Mouse (Mus musculus): ENCODE measurements around the gene Olfml3. TPM values are rescaled to one million over a fixed set of nuclear protein-coding genes. Genes with fewer than 3 reads are reported as not detected.

The Olfml3 gene
- polyA plus RNA-seq, 1 experiment from 2014 or later, result 18.4 TPM

GRCm38 (mm10) chr3:103696388-103696925, 41.3 kb downstream of the Olfml3 start:
- no peak overlapping the region for H3K4me3 ChIP-seq (ENCODE audit: low read length)
- no peaks in the 10 kb centered on the region for H3K4me1 ChIP-seq (ENCODE audit: control insufficient read depth, insufficient read depth, low read length)
- WGBS, result 75% methylated on average over 1 of the region's 1 CpGs
- H3K9me3 ChIP-seq (replicated peaks; ENCODE audit: control insufficient read depth, low read length), result no peaks in the 10 kb centered on the region
- no peak for ATAC-seq (replicated peaks; ENCODE audit: extremely low read depth, insufficient read depth, low FRiP score)
- no peaks in the 10 kb centered on the region for H3K27me3 ChIP-seq (ENCODE audit: control insufficient read depth, insufficient read depth, low read length)
- H3K36me3 ChIP-seq (ENCODE audit: control insufficient read depth, insufficient read depth), result no peaks in the 10 kb centered on the region
- no peak overlapping the region for H3K9ac ChIP-seq (ENCODE audit: low read length)
- H3K27ac ChIP-seq (ENCODE audit: low read length), result no peak overlapping the region
- no peak overlapping the region for H3K4me2 ChIP-seq (ENCODE audit: low read depth, low read length)

DNA sequence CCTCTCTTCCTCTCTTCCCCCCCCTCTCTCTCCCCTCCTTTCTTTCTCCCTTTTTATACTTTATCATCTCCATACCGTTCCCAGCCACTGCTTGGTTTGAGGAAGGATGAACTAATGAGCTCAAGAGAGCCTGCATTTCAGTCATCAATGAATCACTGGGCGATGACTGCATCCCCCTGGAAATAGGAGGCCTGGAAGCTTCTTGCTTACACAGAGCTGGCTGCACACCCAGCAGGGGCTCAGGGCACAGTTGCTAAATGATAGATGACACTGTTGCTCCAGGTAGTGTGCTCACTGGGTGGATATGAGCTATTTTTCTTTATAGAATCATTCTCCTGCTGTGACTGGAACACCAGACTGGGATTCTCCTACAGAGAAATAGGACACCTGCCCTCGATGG, 42.2 kb downstream of the Olfml3 start:
- no peaks in the 10 kb centered on the region for H3K27me3 ChIP-seq (ENCODE audit: control insufficient read depth, insufficient read depth, low read length)
- H3K27ac ChIP-seq (ENCODE audit: low read length), result no peak overlapping the region
- no peak overlapping the region for H3K4me2 ChIP-seq (ENCODE audit: low read depth, low read length)
- whole genome bisulfite sequencing, result 57% methylated on average over 3 of the region's 3 CpGs
- H3K36me3 ChIP-seq (ENCODE audit: control insufficient read depth, insufficient read depth), result no peaks in the 10 kb centered on the region
- no peak overlapping the region for H3K9ac ChIP-seq (ENCODE audit: low read length)
- H3K4me1 ChIP-seq (ENCODE audit: control insufficient read depth, insufficient read depth, low read length), result no peaks in the 10 kb centered on the region
- no peaks in the 10 kb centered on the region for H3K9me3 ChIP-seq (replicated peaks; ENCODE audit: control insufficient read depth, low read length)
- ATAC-seq (replicated peaks; ENCODE audit: extremely low read depth, insufficient read depth, low FRiP score), result no peak
- H3K4me3 ChIP-seq (ENCODE audit: low read length), result no peak overlapping the region

DNA sequence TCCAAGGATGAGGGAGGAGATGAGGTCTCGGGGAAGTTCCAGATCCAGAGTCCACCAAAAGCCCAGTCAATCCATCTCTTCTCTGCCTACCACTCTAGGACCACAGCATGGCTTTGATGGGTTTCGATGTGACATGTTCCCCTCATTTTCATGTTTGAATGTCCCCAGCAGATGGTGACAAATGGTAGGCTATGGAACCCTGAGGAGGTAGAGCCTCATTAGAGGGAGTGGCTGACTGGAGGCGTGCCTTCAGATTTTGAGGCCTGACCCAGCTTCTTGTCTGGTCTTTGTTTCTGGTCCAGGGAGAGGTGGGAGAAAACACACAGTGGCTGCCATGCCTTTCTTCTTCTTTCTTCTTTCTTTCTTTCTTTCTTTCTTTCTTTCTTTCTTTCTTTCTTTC, 47.3 kb downstream of the Olfml3 start:
- H3K4me3 ChIP-seq (ENCODE audit: low read length), result no peak overlapping the region
- H3K36me3 ChIP-seq (ENCODE audit: control insufficient read depth, insufficient read depth), result no peaks in the 10 kb centered on the region
- no peak overlapping the region for H3K27ac ChIP-seq (ENCODE audit: low read length)
- ATAC-seq (replicated peaks; ENCODE audit: extremely low read depth, insufficient read depth, low FRiP score), result no peak
- WGBS, result 69% methylated on average over 3 of the region's 3 CpGs
- no peaks in the 10 kb centered on the region for H3K27me3 ChIP-seq (ENCODE audit: control insufficient read depth, insufficient read depth, low read length)
- no peak overlapping the region for H3K9ac ChIP-seq (ENCODE audit: low read length)
- H3K9me3 ChIP-seq (replicated peaks; ENCODE audit: control insufficient read depth, low read length), result no peaks in the 10 kb centered on the region
- no peaks in the 10 kb centered on the region for H3K4me1 ChIP-seq (ENCODE audit: control insufficient read depth, insufficient read depth, low read length)
- no peak overlapping the region for H3K4me2 ChIP-seq (ENCODE audit: low read depth, low read length)

- Histone ChIP-seq H3K9me3 (replicated peaks; ENCODE audit: control insufficient read depth, low read length) (no peaks in the 10 kb centered on the region), H3K36me3 (ENCODE audit: control insufficient read depth, insufficient read depth) (no peaks in the 10 kb centered on the region), H3K9ac (ENCODE audit: low read length) (no peak overlapping the region), H3K4me1 (ENCODE audit: control insufficient read depth, insufficient read depth, low read length) (no peaks in the 10 kb centered on the region), H3K27ac (ENCODE audit: low read length) (no peak overlapping the region), H3K4me3 (ENCODE audit: low read length) (no peak overlapping the region), H3K27me3 (ENCODE audit: control insufficient read depth, insufficient read depth, low read length) (peaks cover 3% of the 10 kb centered on the region; the same call in 1 of the 2 replicates), H3K4me2 (ENCODE audit: low read depth, low read length) (no peak overlapping the region)
- whole genome bisulfite sequencing, result 67% methylated on average over 1 of the region's 1 CpGs
- no peak for ATAC-seq (replicated peaks; ENCODE audit: extremely low read depth, insufficient read depth, low FRiP score)
These were observed 48.8 kb downstream of the Olfml3 start for GRCm38 (mm10) chr3:103689043-103689442.

DNA sequence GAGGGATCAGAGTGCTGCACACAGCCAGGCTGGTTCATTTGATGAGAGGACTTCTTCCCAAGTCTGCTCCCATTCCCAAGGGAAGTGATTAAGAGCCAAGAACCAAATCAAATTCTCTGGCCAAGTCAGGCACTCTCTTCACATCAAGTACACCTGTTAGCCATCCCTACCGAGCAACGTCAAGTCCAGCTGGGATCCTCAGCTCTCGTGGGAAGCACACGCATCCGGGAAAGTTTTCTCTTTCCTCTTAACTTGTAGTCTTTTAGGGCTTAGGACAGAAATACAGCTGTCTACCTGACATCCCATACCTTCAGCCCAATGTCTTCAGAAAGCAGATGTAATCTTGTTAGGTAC, 53.9 kb downstream of the Olfml3 start:
- WGBS, result 34% methylated on average over 5 of the region's 5 CpGs
- H3K4me2 ChIP-seq (ENCODE audit: low read depth, low read length), result no peak overlapping the region
- no peak for ATAC-seq (replicated peaks; ENCODE audit: extremely low read depth, insufficient read depth, low FRiP score)

GRCm38 (mm10) chr3:103683234-103683965, 54.4 kb downstream of the Olfml3 start:
- H3K9me3 ChIP-seq (replicated peaks; ENCODE audit: control insufficient read depth, low read length), result no peaks in the 10 kb centered on the region
- no peak for ATAC-seq (replicated peaks; ENCODE audit: extremely low read depth, insufficient read depth, low FRiP score)
- no peak overlapping the region for H3K9ac ChIP-seq (ENCODE audit: low read length)
- no peak overlapping the region for H3K4me2 ChIP-seq (ENCODE audit: low read depth, low read length)
- H3K4me1 ChIP-seq (ENCODE audit: control insufficient read depth, insufficient read depth, low read length), result no peaks in the 10 kb centered on the region
- H3K27me3 ChIP-seq (ENCODE audit: control insufficient read depth, insufficient read depth, low read length), result peaks cover 5% of the 10 kb centered on the region; the same call in 1 of the 2 replicates
- 11% methylated on average over 21 of the region's 21 CpGs for WGBS
- H3K4me3 ChIP-seq (ENCODE audit: low read length), result no peak overlapping the region
- no peak overlapping the region for H3K27ac ChIP-seq (ENCODE audit: low read length)
- no peaks in the 10 kb centered on the region for H3K36me3 ChIP-seq (ENCODE audit: control insufficient read depth, insufficient read depth)

More for the DNA sequence above, 53.9 kb downstream of the Olfml3 start:
- Histone ChIP-seq H3K9me3 (replicated peaks; ENCODE audit: control insufficient read depth, low read length) (no peaks in the 10 kb centered on the region), H3K4me3 (ENCODE audit: low read length) (no peak overlapping the region), H3K27me3 (ENCODE audit: control insufficient read depth, insufficient read depth, low read length) (peaks cover 5% of the 10 kb centered on the region; the same call in 1 of the 2 replicates), H3K4me1 (ENCODE audit: control insufficient read depth, insufficient read depth, low read length) (no peaks in the 10 kb centered on the region), H3K9ac (ENCODE audit: low read length) (no peak overlapping the region), H3K27ac (ENCODE audit: low read length) (no peak overlapping the region), H3K36me3 (ENCODE audit: control insufficient read depth, insufficient read depth) (no peaks in the 10 kb centered on the region)

DNA sequence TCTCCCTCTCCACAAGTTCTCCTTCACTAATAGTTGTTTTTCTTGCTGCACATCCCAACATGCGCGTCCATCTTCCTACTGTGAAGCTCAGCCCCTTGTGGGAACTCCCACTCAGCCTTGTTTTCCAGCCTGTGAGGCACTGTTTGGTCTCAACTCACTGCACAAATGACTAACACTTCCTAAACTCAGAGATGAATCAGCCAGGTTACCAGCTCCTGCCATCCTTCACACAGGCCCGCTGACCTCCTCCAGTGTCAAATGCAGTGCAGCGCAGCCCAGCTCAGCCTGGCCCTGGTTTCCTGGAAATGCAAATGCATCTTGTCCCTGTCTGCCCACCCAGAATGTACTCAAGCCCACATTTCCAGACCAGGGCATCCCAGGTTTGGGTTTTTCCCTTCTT, 55.3 kb downstream of the Olfml3 start:
- peaks cover 5% of the 10 kb centered on the region; the same call in 1 of the 2 replicates for H3K27me3 ChIP-seq (ENCODE audit: control insufficient read depth, insufficient read depth, low read length)
- H3K4me3 ChIP-seq (ENCODE audit: low read length), result no peak overlapping the region
- no peaks in the 10 kb centered on the region for H3K9me3 ChIP-seq (replicated peaks; ENCODE audit: control insufficient read depth, low read length)
- ATAC-seq (replicated peaks; ENCODE audit: extremely low read depth, insufficient read depth, low FRiP score), result no peak
- H3K4me1 ChIP-seq (ENCODE audit: control insufficient read depth, insufficient read depth, low read length), result no peaks in the 10 kb centered on the region
- H3K27ac ChIP-seq (ENCODE audit: low read length), result no peak overlapping the region
- no peak overlapping the region for H3K4me2 ChIP-seq (ENCODE audit: low read depth, low read length)
- H3K36me3 ChIP-seq (ENCODE audit: control insufficient read depth, insufficient read depth), result no peaks in the 10 kb centered on the region
- 43% methylated on average over 4 of the region's 4 CpGs for WGBS
- H3K9ac ChIP-seq (ENCODE audit: low read length), result no peak overlapping the region

DNA sequence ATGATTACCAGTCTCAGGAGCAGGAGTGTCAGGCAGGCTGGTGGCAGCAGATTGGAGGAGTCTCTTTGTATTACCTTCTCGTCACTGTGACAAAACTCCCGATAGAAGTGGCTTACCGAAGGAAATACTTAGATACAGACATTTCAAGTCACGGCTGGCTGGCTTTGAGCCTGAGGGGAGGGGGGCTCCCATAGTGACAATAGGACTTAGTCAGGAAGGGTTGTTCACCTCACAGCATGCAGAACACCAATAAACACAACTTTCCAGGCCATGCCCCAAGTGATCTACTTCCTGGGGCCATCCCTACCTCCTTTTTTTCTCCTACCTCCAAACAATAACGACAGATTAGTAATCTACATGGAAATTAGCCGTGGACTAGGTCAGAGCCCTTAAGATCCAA, 59.0 kb downstream of the Olfml3 start:
- no peak for ATAC-seq (replicated peaks; ENCODE audit: extremely low read depth, insufficient read depth, low FRiP score)
- H3K27me3 ChIP-seq (ENCODE audit: control insufficient read depth, insufficient read depth, low read length), result no peaks in the 10 kb centered on the region
- 44% methylated on average over 6 of the region's 6 CpGs for WGBS
- H3K9me3 ChIP-seq (replicated peaks; ENCODE audit: control insufficient read depth, low read length), result no peaks in the 10 kb centered on the region
- no peaks in the 10 kb centered on the region for H3K36me3 ChIP-seq (ENCODE audit: control insufficient read depth, insufficient read depth)
- no peak overlapping the region for H3K27ac ChIP-seq (ENCODE audit: low read length)
- no peak overlapping the region for H3K4me3 ChIP-seq (ENCODE audit: low read length)
- no peak overlapping the region for H3K4me2 ChIP-seq (ENCODE audit: low read depth, low read length)
- H3K4me1 ChIP-seq (ENCODE audit: control insufficient read depth, insufficient read depth, low read length), result no peaks in the 10 kb centered on the region
- no peak overlapping the region for H3K9ac ChIP-seq (ENCODE audit: low read length)

- Histone ChIP-seq H3K9ac (ENCODE audit: low read length) (no peak overlapping the region), H3K36me3 (ENCODE audit: control insufficient read depth, insufficient read depth) (no peaks in the 10 kb centered on the region), H3K9me3 (replicated peaks; ENCODE audit: control insufficient read depth, low read length) (peaks cover 5% of the 10 kb centered on the region), H3K27me3 (ENCODE audit: control insufficient read depth, insufficient read depth, low read length) (no peaks in the 10 kb centered on the region), H3K4me1 (ENCODE audit: control insufficient read depth, insufficient read depth, low read length) (no peaks in the 10 kb centered on the region), H3K27ac (ENCODE audit: low read length) (no peak overlapping the region), H3K4me2 (ENCODE audit: low read depth, low read length) (no peak overlapping the region), H3K4me3 (ENCODE audit: low read length) (no peak overlapping the region)
- WGBS, result 11% methylated on average over 7 of the region's 7 CpGs
- no peak for ATAC-seq (replicated peaks; ENCODE audit: extremely low read depth, insufficient read depth, low FRiP score)
These were observed 65.1 kb downstream of the Olfml3 start for GRCm38 (mm10) chr3:103672716-103673115.
